Mouse (Mus musculus) kidney, embryonic 16.5 days (tissue): ENCODE data around the gene Fam170b. TPM values are rescaled to one million over a fixed set of nuclear protein-coding genes. Genes with fewer than 3 reads are reported as not detected.

Source experiments
- polyA plus RNA-seq: library from polyadenylated mRNA; unstranded; fragments of >200 nt; fragmentation: Nextera tagmentation; extraction: Ambion mirVana; gene quantifications from 2 replicates; pipeline ENCODE4 v1.2.1, GENCODE M21; 2015

Fam170b gene
- polyA plus RNA-seq, 1 experiment from 2014 or later: 0.15 TPM

Other genes starting within 250 kb of the Fam170b start
- gene Prrxl1, start 234.6 kb upstream of the Fam170b start, polyA plus RNA-seq: 0.06 and 0.08 TPM in 2 replicates
- gene 3425401B19Rik, start 148.7 kb upstream of the Fam170b start, polyA plus RNA-seq: 0.14 and 0.23 TPM in 2 replicates
- 0.69 and 0.95 TPM in 2 replicates for gene Tmem273, start 48.0 kb upstream of the Fam170b start, polyA plus RNA-seq
- 45.7 and 51.8 TPM in 2 replicates for gene Vstm4, start 22.8 kb downstream of the Fam170b start, polyA plus RNA-seq
- 0.29 and 0.95 TPM in 2 replicates for gene Lrrc18, start 157.4 kb downstream of the Fam170b start, polyA plus RNA-seq